ENCODE assay signal across 8 mouse cellular contexts in the genomic region with DNA sequence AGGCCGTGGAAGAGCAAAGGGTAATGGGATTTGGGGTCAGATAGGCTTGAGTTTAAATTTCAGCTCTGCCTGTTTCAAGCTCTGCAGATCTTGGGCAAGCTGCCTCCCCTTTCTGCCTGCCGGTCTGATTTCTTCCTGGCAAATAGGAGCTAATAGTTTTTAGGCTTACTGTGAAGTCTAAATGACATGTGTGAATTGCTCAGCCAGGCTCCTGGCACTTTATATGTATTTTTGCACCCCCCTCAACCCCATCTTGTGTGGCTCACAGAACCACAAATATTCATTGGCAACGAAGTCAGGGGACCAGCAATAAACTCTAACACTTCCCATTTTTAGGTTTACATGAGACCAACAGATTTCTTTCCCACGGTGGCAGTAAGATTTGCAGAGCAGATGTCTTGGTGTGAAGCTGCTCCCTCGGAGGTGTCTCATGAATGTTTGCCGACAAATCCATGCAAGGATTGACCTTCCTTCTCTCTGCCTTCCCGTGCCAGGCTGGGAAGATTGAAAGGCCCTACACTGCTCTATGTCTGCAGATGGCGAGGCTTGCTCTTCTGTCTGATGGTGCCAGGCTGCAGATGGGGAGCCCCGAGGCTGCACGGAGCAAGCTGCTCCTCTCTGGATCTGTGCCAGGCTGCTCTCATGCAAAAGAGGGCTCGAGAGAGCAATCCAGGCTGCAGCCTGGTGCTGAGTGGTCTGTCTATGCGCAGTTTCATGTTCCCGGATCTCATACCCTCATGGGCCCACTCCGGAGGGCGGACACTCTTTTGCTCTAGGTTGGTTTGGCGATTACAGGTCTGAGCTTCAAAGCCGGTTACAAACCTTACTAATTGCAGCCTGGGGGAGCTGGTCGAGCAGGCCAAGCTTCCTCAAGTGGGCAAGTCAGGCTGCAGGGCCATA. TPM values are rescaled to one million over a fixed set of nuclear protein-coding genes. Genes with fewer than 3 reads are reported as not detected.
DNase-seq lines count a peak whose midpoint lies in the region; ATAC-seq lines count a peak whose summit lies in the region.

No protein-coding gene starts in this region.

- no peaks in the 10 kb centered on the region for H3K9me3 ChIP-seq in embryonic facial prominence, embryonic 15.5 days (replicated peaks)
- no peaks in the 10 kb centered on the region for H3K9me3 ChIP-seq in hindbrain, embryonic 16.5 days (ENCODE audit: control insufficient read depth, low read length)
- no peaks in the 10 kb centered on the region for H3K9me3 ChIP-seq in midbrain, embryonic 12.5 days

- H3K4me1 ChIP-seq in embryonic facial prominence, embryonic 15.5 days: peaks cover 20% of the 10 kb centered on the region
- H3K4me1 ChIP-seq in hindbrain, embryonic 16.5 days (ENCODE audit: control insufficient read depth, insufficient read depth, low read depth, low read length): peaks cover 25% of the 10 kb centered on the region
- peaks cover 35% of the 10 kb centered on the region for H3K4me1 ChIP-seq in midbrain, embryonic 12.5 days

- no peak overlapping the region for H3K9ac ChIP-seq in embryonic facial prominence, embryonic 15.5 days
- peak overlapping the region; percentile 54 for H3K9ac ChIP-seq in hindbrain, embryonic 16.5 days (ENCODE audit: low read depth, low read length)
- peak overlapping the region; percentile 67 for H3K9ac ChIP-seq in midbrain, embryonic 12.5 days (replicated peaks)

- peaks cover 19% of the 10 kb centered on the region for H3K27me3 ChIP-seq in embryonic facial prominence, embryonic 15.5 days
- 0 out of 2 replicates have a peak, but pooled peaks cover 2% of the 10 kb centered on the region for H3K27me3 ChIP-seq in hindbrain, embryonic 16.5 days (replicated peaks; ENCODE audit: control insufficient read depth, insufficient read depth, low read length)
- H3K27me3 ChIP-seq in midbrain, embryonic 12.5 days: peaks cover 18% of the 10 kb centered on the region

- peak overlapping the region; percentile 73 for H3K4me2 ChIP-seq in embryonic facial prominence, embryonic 15.5 days (replicated peaks)
- H3K4me2 ChIP-seq in hindbrain, embryonic 16.5 days (ENCODE audit: low read length): peak overlapping the region; percentile 77
- H3K4me2 ChIP-seq in midbrain, embryonic 12.5 days (replicated peaks): peak overlapping the region; percentile 92

- 15% methylated on average over 18 of the region's 18 CpGs for WGBS in embryonic facial prominence, embryonic 15.5 days
- 13% methylated on average over 18 of the region's 18 CpGs for WGBS in hindbrain, embryonic 16.5 days
- WGBS in midbrain, embryonic 12.5 days: 24% methylated on average over 18 of the region's 18 CpGs

- intact Hi-C loops in left cerebral cortex, postnatal 10 days (cut with DNase I): no loop called here

- no peaks in the 10 kb centered on the region for H3K36me3 ChIP-seq in embryonic facial prominence, embryonic 15.5 days
- H3K36me3 ChIP-seq in hindbrain, embryonic 16.5 days (ENCODE audit: control insufficient read depth, insufficient read depth, low read length): no peaks in the 10 kb centered on the region
- H3K36me3 ChIP-seq in midbrain, embryonic 12.5 days: no peaks in the 10 kb centered on the region

- peak overlapping the region; percentile 41 for H3K4me3 ChIP-seq in embryonic facial prominence, embryonic 15.5 days (replicated peaks)
- peak overlapping the region; percentile 45 for H3K4me3 ChIP-seq in hindbrain, embryonic 16.5 days (ENCODE audit: low read length)
- H3K4me3 ChIP-seq in midbrain, embryonic 12.5 days: peak overlapping the region; percentile 54

- 0 out of 2 replicates have a peak overlapping the region, but pooled peaks have one; percentile 5 for H3K27ac ChIP-seq in embryonic facial prominence, embryonic 15.5 days (replicated peaks)
- H3K27ac ChIP-seq in hindbrain, embryonic 16.5 days (ENCODE audit: low read depth, low read length): peak overlapping the region; percentile 70
- H3K27ac ChIP-seq in midbrain, embryonic 12.5 days (replicated peaks): peak overlapping the region; percentile 79

- peak; percentile 43 for ATAC-seq in embryonic facial prominence, embryonic 15.5 days (ENCODE audit: insufficient number of reproducible peaks, low FRiP score, low TSS enrichment, low read depth)
- peak; percentile 93 for ATAC-seq in hindbrain, embryonic 16.5 days
- ATAC-seq in midbrain, embryonic 12.5 days (ENCODE audit: low FRiP score, low read depth): peak; percentile 80

- peak; percentile 50 for DNase-seq in adrenal gland, postnatal 14 days
- no peak for DNase-seq in adrenal gland, postnatal 4 days (ENCODE audit: low spot score in 2 of 2)
- peak; percentile 35 for DNase-seq in ZHBTc4 (ENCODE audit: low read depth, low spot score)
- peak; percentile 66 to 82 for DNase-seq in left cerebral cortex, postnatal 10 days (ENCODE audit: extremely low spot score in 1 of 2, low spot score in 2 of 2)
- peak; percentile 42 for DNase-seq in thymus, postnatal 25 days

RNA-seq across cellular contexts. Expression of gene Rgs3, which starts 23.0 kb away (rescaled TPM):
- total RNA-seq in adrenal gland, postnatal 14 days (2021): 46.7 and 69.3 TPM in 2 replicates
- total RNA-seq in adrenal gland, postnatal 4 days (2021): 10 to 100 TPM; 45.4 to 45.5 TPM
- 65.0 TPM in 2 replicates for polyA plus RNA-seq in embryonic facial prominence, embryonic 15.5 days (2015; fragmentation: Nextera tagmentation; extraction: Ambion mirVana)
- 58.1 and 64.6 TPM in 2 replicates for polyA plus RNA-seq in hindbrain, embryonic 16.5 days (2015; fragmentation: Nextera tagmentation; extraction: Ambion mirVana)
- 10 to 100 TPM; 30.5 to 30.6 TPM for total RNA-seq in left cerebral cortex, postnatal 10 days (2021)
- 58.5 and 60.2 TPM in 2 replicates for polyA plus RNA-seq in midbrain, embryonic 12.5 days (2016; fragmentation: Nextera tagmentation; extraction: Ambion mirVana)

RNA-seq across cellular contexts. Expression of gene 4933430I17Rik, which starts 57.4 kb away (rescaled TPM):
- 0.19 and 0.26 TPM in 2 replicates for total RNA-seq in adrenal gland, postnatal 14 days (2021)
- total RNA-seq in adrenal gland, postnatal 4 days (2021): under 1 TPM; 0.62 to 0.87 TPM
- polyA plus RNA-seq in embryonic facial prominence, embryonic 15.5 days (2015; fragmentation: Nextera tagmentation; extraction: Ambion mirVana): 0.47 and 0.49 TPM in 2 replicates
- polyA plus RNA-seq in hindbrain, embryonic 16.5 days (2015; fragmentation: Nextera tagmentation; extraction: Ambion mirVana): 0.53 and 0.71 TPM in 2 replicates
- under 1 TPM; 0.19 to 0.26 TPM for total RNA-seq in left cerebral cortex, postnatal 10 days (2021)
- 1.4 and 1.5 TPM in 2 replicates for polyA plus RNA-seq in midbrain, embryonic 12.5 days (2016; fragmentation: Nextera tagmentation; extraction: Ambion mirVana)

RNA-seq across cellular contexts. Expression of gene Pole3, which starts 57.7 kb away (rescaled TPM):
- total RNA-seq in adrenal gland, postnatal 14 days (2021): 43.9 and 46.4 TPM in 2 replicates
- total RNA-seq in adrenal gland, postnatal 4 days (2021): 10 to 100 TPM; 60.4 to 64.4 TPM
- polyA plus RNA-seq in embryonic facial prominence, embryonic 15.5 days (2015; fragmentation: Nextera tagmentation; extraction: Ambion mirVana): 87.6 and 89.4 TPM in 2 replicates
- polyA plus RNA-seq in hindbrain, embryonic 16.5 days (2015; fragmentation: Nextera tagmentation; extraction: Ambion mirVana): 61.8 and 62.3 TPM in 2 replicates
- total RNA-seq in left cerebral cortex, postnatal 10 days (2021): 10 to 100 TPM; 26.2 to 27.1 TPM
- 102 and 110 TPM in 2 replicates for polyA plus RNA-seq in midbrain, embryonic 12.5 days (2016; fragmentation: Nextera tagmentation; extraction: Ambion mirVana)

Comparison
In these comparisons a context has a peak if more than half of its experiments do, and no peak if none do; other contexts are left out.
1. DNase-seq: peak in adrenal gland, postnatal 14 days (single experiment), ZHBTc4 (single experiment), left cerebral cortex, postnatal 10 days (2 of 2) and thymus, postnatal 25 days (single experiment); none in adrenal gland, postnatal 4 days (0 of 2).
2. ATAC-seq: peak in every context shown above with its lines; median percentile 93 in hindbrain, embryonic 16.5 days; 80 in midbrain, embryonic 12.5 days; 43 in embryonic facial prominence, embryonic 15.5 days.
3. H3K27ac ChIP-seq: peak in every context shown above with its lines; median percentile 79 in midbrain, embryonic 12.5 days; 70 in hindbrain, embryonic 16.5 days; 5 in embryonic facial prominence, embryonic 15.5 days.
4. Peak in every context shown above with its lines, with median percentiles within 50 percentile points of each other: H3K4me2 ChIP-seq and H3K4me3 ChIP-seq.